Mouse (Mus musculus) limb, embryonic 15.5 days (tissue): ENCODE data around the gene Iqcf3. TPM values are rescaled to one million over a fixed set of nuclear protein-coding genes. Genes with fewer than 3 reads are reported as not detected.
A peak's percentile ranks its signal among the peaks of the same experiment; 100 is the strongest.
"Not testable (repeated sequence)": the region's sequence is repeated elsewhere in the genome, so short reads cannot be mapped to it uniquely, and the experiment has no call there.

Experiments used
- ATAC-seq: fragments of 200-750 bp; cut with Nextera tagmentation; 2 replicates; pipeline ENCODE4 v1.8.0; 2017; ENCODE audit warnings: low read depth, moderate TSS enrichment; ENCODE audit not compliant: insufficient number of reproducible peaks, low FRiP score, low TSS enrichment
- H3K27ac ChIP-seq: fragments of 300-500 bp; sonication (generic); 2 replicates; pipeline ENCODE4 v1.5.1; 2015; ENCODE audit warnings: moderate library complexity, mild to moderate bottlenecking, inconsistent platforms
- H3K27me3 ChIP-seq: fragments of 300-500 bp; sonication (generic); 2 replicates; pipeline ENCODE4 v1.6.1; 2015; ENCODE audit warnings: inconsistent platforms
- H3K36me3 ChIP-seq: fragments of 300-500 bp; sonication (generic); 2 replicates; pipeline ENCODE4 v1.6.1; 2015; ENCODE audit warnings: inconsistent platforms
- H3K4me1 ChIP-seq: fragments of 300-500 bp; sonication (generic); 2 replicates; pipeline ENCODE4 v1.6.1; 2015; ENCODE audit warnings: inconsistent platforms
- H3K4me2 ChIP-seq: fragments of 300-500 bp; sonication (generic); 2 replicates; pipeline ENCODE4 v1.6.1; 2015; ENCODE audit warnings: mild to moderate bottlenecking, inconsistent platforms
- H3K4me3 ChIP-seq: fragments of 300-500 bp; sonication (generic); 2 replicates; pipeline ENCODE4 v1.5.1; 2015; ENCODE audit warnings: mild to moderate bottlenecking, inconsistent platforms
- H3K9ac ChIP-seq: fragments of 300-500 bp; sonication (generic); 2 replicates; pipeline ENCODE4 v1.6.1; 2015; ENCODE audit warnings: inconsistent platforms
- H3K9me3 ChIP-seq: fragments of 300-500 bp; sonication (generic); 2 replicates; pipeline ENCODE4 v1.6.1; 2016; ENCODE audit warnings: inconsistent platforms
- WGBS: fragments of 180-500 bp; shearing (Covaris S2); methylation state at CpG from one replicate; pipeline ENCODE4 v1.1.7; 2015; 5-methylcytosine and 5-hydroxymethylcytosine counted together
- polyA plus RNA-seq: library from polyadenylated mRNA; unstranded; fragments of >200 nt; fragmentation: Nextera tagmentation; extraction: Ambion mirVana; gene quantifications from 2 replicates; pipeline ENCODE4 v1.2.1, GENCODE M21; 2015

Iqcf3 gene
- polyA plus RNA-seq, 1 experiment from 2014 or later, result not detected

GRCm38 (mm10) chr9:106504246-106504645, 57.2 kb downstream of the Iqcf3 start:
- H3K4me3 ChIP-seq, result no peak overlapping the region
- no peaks in the 10 kb centered on the region for H3K4me1 ChIP-seq
- H3K27ac ChIP-seq, result no peak overlapping the region
- H3K27me3 ChIP-seq, result no peaks in the 10 kb centered on the region
- ATAC-seq, result no peak
- no peaks in the 10 kb centered on the region for H3K36me3 ChIP-seq
- 75% methylated on average over 6 of the region's 6 CpGs for WGBS
- H3K4me2 ChIP-seq, result no peak overlapping the region
- no peak overlapping the region for H3K9ac ChIP-seq
- H3K9me3 ChIP-seq, result no peaks in the 10 kb centered on the region

- Histone ChIP-seq H3K4me3 (no peak overlapping the region), H3K27ac (no peak overlapping the region), H3K4me1 (no peaks in the 10 kb centered on the region), H3K36me3 (no peaks in the 10 kb centered on the region), H3K4me2 (no peak overlapping the region), H3K9ac (no peak overlapping the region), H3K27me3 (no peaks in the 10 kb centered on the region), H3K9me3 (no peaks in the 10 kb centered on the region)
- 87% methylated on average over 22 of the region's 22 CpGs for WGBS
- no peak for ATAC-seq
Measured at GRCm38 (mm10) chr9:106501846-106502245, 59.6 kb downstream of the Iqcf3 start.

GRCm38 (mm10) chr9:106499667-106500066, 61.8 kb downstream of the Iqcf3 start, which contains the start of gene Iqcf1:
Iqcf1 (plus strand) TSS chr9:106499967.
- Histone ChIP-seq H3K9ac (no peak within 1 kb of the TSS), H3K9me3 (no peaks in the 10 kb centered on the region), H3K36me3 (no peaks in the 10 kb centered on the region), H3K4me1 (no peaks in the 10 kb centered on the region), H3K4me3 (no peak within 1 kb of the TSS), H3K27ac (no peak within 1 kb of the TSS), H3K4me2 (no peak within 1 kb of the TSS), H3K27me3 (no peaks in the 10 kb centered on the region)
- WGBS, result 94% methylated on average over 6 of the region's 6 CpGs
- no peak for ATAC-seq

GRCm38 (mm10) chr9:106487602-106488001, 73.8 kb downstream of the Iqcf3 start:
- H3K9ac ChIP-seq, ATAC-seq, H3K4me3 ChIP-seq, H3K4me1 ChIP-seq, H3K27ac ChIP-seq, H3K4me2 ChIP-seq, H3K27me3 ChIP-seq, H3K9me3 ChIP-seq: not testable (repeated sequence)
- H3K36me3 ChIP-seq, result peaks cover 39% of the 10 kb centered on the region
- WGBS, result 88% methylated on average over 6 of the region's 6 CpGs

- H3K4me1 ChIP-seq, result no peaks in the 10 kb centered on the region
- no peaks in the 10 kb centered on the region for H3K9me3 ChIP-seq
- WGBS, result 80% methylated on average over 10 of the region's 10 CpGs
- no peak overlapping the region for H3K27ac ChIP-seq
- no peak for ATAC-seq
- H3K4me2 ChIP-seq, result no peak overlapping the region
- peaks cover 61% of the 10 kb centered on the region for H3K36me3 ChIP-seq
- no peak overlapping the region for H3K4me3 ChIP-seq
- H3K27me3 ChIP-seq, result no peaks in the 10 kb centered on the region
- no peak overlapping the region for H3K9ac ChIP-seq
Measured at GRCm38 (mm10) chr9:106485076-106485475, 76.4 kb downstream of the Iqcf3 start.

GRCm38 (mm10) chr9:106483606-106484005, 77.8 kb downstream of the Iqcf3 start:
- H3K27ac ChIP-seq, result no peak overlapping the region
- H3K9ac ChIP-seq, result no peak overlapping the region
- H3K4me1 ChIP-seq, result peaks cover under 1% of the 10 kb centered on the region; the same call in 1 of the 2 replicates
- no peak overlapping the region for H3K4me3 ChIP-seq
- H3K36me3 ChIP-seq, result peaks cover 69% of the 10 kb centered on the region
- 0 out of 2 replicates have a peak, but pooled peaks have one; percentile 13 for ATAC-seq
- H3K4me2 ChIP-seq, result no peak overlapping the region
- whole genome bisulfite sequencing, result 90% methylated on average over 17 of the region's 17 CpGs
- H3K9me3 ChIP-seq, result no peaks in the 10 kb centered on the region
- no peaks in the 10 kb centered on the region for H3K27me3 ChIP-seq

GRCm38 (mm10) chr9:106483136-106483535, 78.3 kb downstream of the Iqcf3 start:
- Histone ChIP-seq H3K27me3 (no peaks in the 10 kb centered on the region), H3K4me3 (no peak overlapping the region), H3K27ac (no peak overlapping the region), H3K9ac (no peak overlapping the region), H3K4me1 (peaks cover 5% of the 10 kb centered on the region), H3K9me3 (no peaks in the 10 kb centered on the region), H3K36me3 (peaks cover 69% of the 10 kb centered on the region), H3K4me2 (no peak overlapping the region)
- WGBS, result 97% methylated on average over 10 of the region's 10 CpGs
- 0 out of 2 replicates have a peak, but pooled peaks have one; percentile 19 for ATAC-seq

GRCm38 (mm10) chr9:106482578-106483115, 78.8 kb downstream of the Iqcf3 start:
- Histone ChIP-seq H3K36me3 (peaks cover 69% of the 10 kb centered on the region), H3K4me3 (no peak overlapping the region), H3K27ac (no peak overlapping the region), H3K4me2 (no peak overlapping the region), H3K9me3 (no peaks in the 10 kb centered on the region), H3K4me1 (peaks cover 10% of the 10 kb centered on the region), H3K27me3 (no peaks in the 10 kb centered on the region), H3K9ac (no peak overlapping the region)
- no peak for ATAC-seq
- 87% methylated on average over 17 of the region's 17 CpGs for WGBS

- no peak overlapping the region for H3K9ac ChIP-seq
- no peaks in the 10 kb centered on the region for H3K27me3 ChIP-seq
- peaks cover 69% of the 10 kb centered on the region for H3K36me3 ChIP-seq
Measured at GRCm38 (mm10) chr9:106481676-106482075, 79.8 kb downstream of the Iqcf3 start.

GRCm38 (mm10) chr9:106481075-106481474, 80.4 kb downstream of the Iqcf3 start:
- H3K4me2 ChIP-seq, result no peak overlapping the region
- H3K4me1 ChIP-seq, result peaks cover 21% of the 10 kb centered on the region
- H3K27me3 ChIP-seq, result no peaks in the 10 kb centered on the region
- no peak overlapping the region for H3K27ac ChIP-seq
- no peak overlapping the region for H3K4me3 ChIP-seq
- ATAC-seq, result no peak
- H3K9me3 ChIP-seq, result no peaks in the 10 kb centered on the region
- WGBS, result 95% methylated on average over 15 of the region's 15 CpGs
- H3K9ac ChIP-seq, result no peak overlapping the region
- H3K36me3 ChIP-seq, result peaks cover 64% of the 10 kb centered on the region

More at GRCm38 (mm10) chr9:106481676-106482075, 79.8 kb downstream of the Iqcf3 start:
- no peak for ATAC-seq
- WGBS, result 91% methylated on average over 13 of the region's 13 CpGs
- Histone ChIP-seq H3K4me1 (peaks cover 15% of the 10 kb centered on the region), H3K27ac (no peak overlapping the region), H3K4me3 (no peak overlapping the region), H3K4me2 (no peak overlapping the region), H3K9me3 (no peaks in the 10 kb centered on the region)

GRCm38 (mm10) chr9:106480541-106480940, 80.9 kb downstream of the Iqcf3 start:
- Histone ChIP-seq H3K9me3 (no peaks in the 10 kb centered on the region), H3K9ac (no peak overlapping the region), H3K4me2 (no peak overlapping the region), H3K36me3 (peaks cover 59% of the 10 kb centered on the region), H3K4me3 (no peak overlapping the region), H3K27ac (no peak overlapping the region), H3K27me3 (no peaks in the 10 kb centered on the region), H3K4me1 (peaks cover 26% of the 10 kb centered on the region)
- ATAC-seq, result no peak
- WGBS, result 91% methylated on average over 7 of the region's 7 CpGs

- peaks cover 43% of the 10 kb centered on the region for H3K4me1 ChIP-seq
- H3K27me3 ChIP-seq, result peaks cover 1% of the 10 kb centered on the region; the same call in 1 of the 2 replicates
- peaks cover 34% of the 10 kb centered on the region for H3K36me3 ChIP-seq
- peak overlapping the region; percentile 92 for H3K4me2 ChIP-seq
- H3K4me3 ChIP-seq, result peak overlapping the region; percentile 82
- no peak overlapping the region for H3K9ac ChIP-seq
- no peak for ATAC-seq
- WGBS, result 80% methylated on average over 9 of the region's 9 CpGs
- no peaks in the 10 kb centered on the region for H3K9me3 ChIP-seq
- no peak overlapping the region for H3K27ac ChIP-seq
Measured at GRCm38 (mm10) chr9:106478101-106478500, 83.3 kb downstream of the Iqcf3 start.
